Mouse (Mus musculus): ENCODE results near the gene Mrps21.
"Not testable (repeated sequence)": the region's sequence is repeated elsewhere in the genome, so short reads cannot be mapped to it uniquely, and the experiment has no call there.

The Mrps21 gene

DNA sequence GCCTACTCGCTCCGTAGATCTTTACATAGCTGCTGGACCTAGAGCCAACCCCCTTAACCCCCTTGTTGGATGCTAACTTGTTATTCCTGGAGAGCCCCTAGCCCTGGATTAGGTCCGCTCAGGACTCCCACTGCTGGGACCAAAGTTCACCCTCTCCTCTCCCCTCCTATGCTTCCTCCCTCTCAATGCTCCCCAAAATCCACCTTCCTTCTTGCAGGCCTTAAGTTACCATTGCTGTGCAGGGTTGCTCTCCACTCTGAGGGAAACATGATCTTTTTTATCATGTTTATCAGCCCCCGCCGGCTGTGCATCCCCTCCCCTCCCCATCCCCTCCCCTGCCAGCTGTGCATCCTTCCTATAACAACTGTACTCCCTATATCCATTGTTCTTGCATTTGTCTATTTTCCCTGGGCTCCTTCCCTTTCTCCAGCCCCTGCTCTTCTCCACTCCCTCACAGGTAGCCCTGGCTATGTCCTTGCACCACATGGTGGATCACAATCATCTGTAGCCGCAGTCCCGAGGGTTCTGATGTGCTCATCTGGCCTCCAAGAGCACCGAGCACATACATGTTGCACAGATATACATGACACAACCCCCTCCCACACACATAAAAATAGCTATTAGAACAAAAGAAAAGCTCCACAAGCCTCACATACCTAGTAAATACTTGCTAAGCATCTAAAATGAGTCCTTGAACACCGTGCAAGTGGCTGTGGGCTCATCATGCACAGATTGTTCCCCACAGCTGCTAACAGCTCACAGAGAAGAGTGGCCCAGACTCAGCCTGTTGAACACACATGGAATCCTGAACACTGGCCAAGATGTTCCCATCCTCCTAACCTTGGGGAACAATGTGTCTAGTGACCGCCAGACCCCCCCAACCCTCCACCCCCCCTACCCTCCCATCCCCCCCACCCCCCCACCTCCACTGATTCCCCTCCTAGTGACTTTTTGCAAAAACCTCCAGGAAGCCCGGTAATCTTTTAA lies 21.0 kb upstream of the Mrps21 start:
- DNase-seq (ENCODE audit: low spot score in 2 of 2): no peak

DNA sequence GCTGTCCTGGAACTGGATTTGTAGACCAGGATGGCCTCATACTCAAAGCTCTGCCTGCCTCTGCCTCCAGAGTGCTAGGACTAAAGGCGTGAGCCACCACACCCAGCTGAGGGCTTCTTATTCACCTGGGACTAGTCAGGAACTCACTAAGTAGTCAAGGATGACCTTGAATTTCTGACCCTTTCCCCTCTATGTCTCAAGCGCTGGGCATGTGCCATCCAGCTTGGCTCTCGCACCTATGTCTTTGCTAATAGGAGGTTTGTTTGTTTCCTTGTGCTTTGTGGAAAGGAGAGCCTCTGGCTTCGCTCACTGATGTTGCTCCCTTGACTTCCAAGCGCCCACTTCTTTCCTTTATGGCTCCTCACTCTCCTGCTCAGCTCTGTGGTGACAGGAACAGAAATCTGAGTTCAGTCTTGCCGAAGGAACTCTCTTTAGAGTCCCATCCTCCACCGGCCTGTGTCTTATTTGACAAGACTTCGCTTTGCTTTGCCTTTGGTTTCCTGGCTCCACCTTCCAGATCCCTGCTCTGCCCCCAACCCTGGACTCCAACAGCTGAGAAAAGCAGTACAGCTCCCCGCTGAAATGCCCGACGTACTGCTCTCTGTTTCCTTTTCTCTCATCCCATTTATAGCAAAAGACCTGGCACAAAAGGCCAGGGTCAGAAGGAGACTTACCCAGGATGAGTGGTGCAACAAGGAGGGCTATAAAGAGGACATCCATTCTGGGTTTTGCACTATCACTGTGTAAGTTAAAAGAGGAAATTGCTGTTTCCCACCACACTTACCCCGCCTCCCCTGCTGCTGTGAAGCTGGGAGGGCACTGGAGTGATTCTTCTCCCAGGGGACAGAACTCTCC lies 20.1 kb upstream of the Mrps21 start, which contains the start of gene BC028528:
BC028528 (minus strand) TSS at position 795 of the 855 bp plus-strand sequence.
- no peak for DNase-seq (ENCODE audit: low spot score in 2 of 2)

DNA sequence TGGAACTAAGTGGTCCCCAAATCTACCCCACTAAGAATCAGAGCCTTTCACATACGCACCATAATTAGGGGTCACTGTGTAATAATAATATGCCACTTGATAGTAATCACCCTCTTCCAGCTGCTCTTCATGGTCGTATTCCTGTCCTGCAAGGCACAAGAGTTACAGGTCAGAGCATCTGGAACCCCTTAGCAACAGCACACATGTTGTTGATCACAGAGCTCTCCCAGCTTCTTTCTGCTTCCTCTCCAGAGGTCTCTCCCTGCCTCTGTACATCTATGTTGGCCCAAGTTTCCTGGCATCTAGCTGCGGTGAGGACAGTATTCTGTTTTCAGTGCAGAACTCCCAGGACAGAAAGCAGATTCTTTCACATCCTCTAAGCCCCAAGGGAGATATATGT lies 18.3 kb upstream of the Mrps21 start:
- DNase-seq (ENCODE audit: low spot score in 2 of 2): no peak

DNA sequence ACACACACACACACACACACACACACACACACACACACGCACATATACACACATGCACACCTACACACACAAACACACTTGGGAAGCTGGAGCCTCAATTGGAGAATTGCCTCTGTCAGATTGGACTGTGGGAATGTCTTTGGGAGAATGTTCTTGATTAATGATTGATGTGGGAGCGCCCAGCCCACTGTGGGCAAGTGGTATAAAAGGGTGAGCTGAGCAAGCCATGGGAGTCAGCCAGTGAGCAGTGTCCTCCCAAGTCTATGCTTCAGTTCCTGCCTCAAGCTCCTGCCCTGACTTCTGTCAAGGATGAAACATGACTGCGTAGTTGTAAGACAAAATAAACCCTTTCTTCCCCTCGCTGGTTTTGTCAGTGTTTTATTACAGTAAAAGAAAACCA lies 16.3 kb upstream of the Mrps21 start:
- no peak for DNase-seq (ENCODE audit: low spot score in 2 of 2)

DNA sequence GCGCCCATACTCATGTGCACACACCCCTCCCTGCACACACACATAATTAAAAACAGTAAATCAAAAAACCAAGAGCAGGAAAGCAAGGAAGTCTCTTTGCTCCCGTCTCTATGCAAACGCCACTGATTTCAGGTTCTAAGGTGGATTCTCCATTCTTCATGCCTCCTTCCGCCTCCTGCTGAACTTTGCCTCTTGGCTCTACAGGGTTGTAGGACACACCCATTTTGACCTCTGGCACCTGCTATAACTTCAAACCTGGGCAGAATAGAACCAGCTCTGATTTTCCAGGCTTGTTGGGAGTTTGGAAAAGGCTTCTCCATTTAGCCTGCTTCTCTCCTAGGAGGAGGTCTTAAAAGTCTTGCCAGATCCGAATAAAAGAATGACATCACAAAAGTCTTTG lies 13.1 kb upstream of the Mrps21 start:
- no peak for DNase-seq (ENCODE audit: low spot score in 2 of 2)

DNA sequence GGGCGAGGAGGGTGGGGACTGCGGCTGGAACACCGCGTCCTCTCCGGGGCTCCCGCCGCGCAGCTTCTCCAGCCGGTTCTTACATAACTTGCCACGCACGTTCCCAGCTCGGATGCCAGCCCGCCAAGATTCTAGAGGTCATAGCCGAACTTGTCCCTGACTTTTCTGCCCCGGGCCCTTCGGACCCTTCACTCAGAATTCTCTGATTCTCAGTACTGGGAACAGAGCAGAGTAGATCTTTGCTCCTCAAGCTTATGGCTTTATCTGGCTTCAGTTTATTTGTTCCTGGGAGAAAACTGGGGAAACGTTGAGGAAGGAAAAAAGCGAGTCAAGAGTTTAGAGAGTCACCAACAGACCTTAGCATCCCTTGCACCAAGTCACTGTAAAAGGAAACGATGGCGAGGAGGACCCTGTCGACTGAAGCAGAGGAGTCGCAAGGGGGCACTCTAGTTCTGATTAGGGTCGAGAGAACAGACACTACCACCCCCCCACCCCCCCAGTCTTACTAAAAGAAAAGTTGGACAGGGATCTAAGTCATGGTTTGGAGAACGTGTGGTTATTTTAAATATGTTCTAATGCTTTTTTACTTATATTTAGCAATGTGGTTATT lies 11.6 kb upstream of the Mrps21 start:
- DNase-seq (ENCODE audit: low spot score in 2 of 2): peak; percentile 68

DNA sequence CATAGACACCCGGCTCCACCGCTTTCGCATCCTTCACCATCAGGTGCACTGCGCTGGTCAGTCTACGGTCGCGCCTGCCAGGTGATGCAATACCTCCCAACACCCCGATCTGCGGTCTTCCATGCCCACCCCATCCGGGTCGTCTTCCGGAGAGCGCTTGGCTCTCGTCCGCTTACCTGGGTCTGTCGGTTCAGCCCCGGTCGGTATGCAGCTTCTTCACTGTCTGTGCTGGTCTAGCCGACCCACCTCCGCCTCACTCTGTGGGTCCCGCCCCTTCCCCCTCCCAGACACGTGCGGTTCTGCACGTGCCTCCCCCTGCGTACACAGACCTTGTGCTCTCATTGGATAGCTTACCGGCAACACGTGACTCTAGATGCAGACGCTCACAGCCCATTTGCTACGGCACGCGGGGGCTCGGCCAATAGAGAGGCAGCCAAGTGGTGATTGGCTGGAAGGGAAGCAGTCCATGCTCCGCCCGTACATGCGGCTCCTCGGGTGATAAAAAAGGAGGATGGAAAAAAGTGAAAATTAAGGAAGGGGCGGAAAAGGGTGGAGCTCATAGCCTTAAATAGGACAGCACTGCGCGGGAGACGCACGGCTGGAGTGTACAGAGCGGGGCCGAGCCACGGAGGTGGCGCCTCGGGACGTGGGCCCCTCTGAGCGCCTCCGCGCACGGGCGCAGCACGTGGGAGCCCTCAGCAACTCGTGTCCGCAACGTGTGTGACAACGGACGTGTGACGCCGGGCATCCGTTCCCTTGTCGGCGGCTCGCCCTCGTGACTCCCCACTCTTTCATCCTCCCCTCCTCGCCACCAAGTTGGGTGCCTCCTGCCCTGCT lies 10.9 kb upstream of the Mrps21 start, which contains the start of gene Ciart:
Ciart (minus strand) TSS at position 273 of the 837 bp plus-strand sequence.
- peak; percentile 97 to 99 for DNase-seq (ENCODE audit: low spot score in 2 of 2)

DNA sequence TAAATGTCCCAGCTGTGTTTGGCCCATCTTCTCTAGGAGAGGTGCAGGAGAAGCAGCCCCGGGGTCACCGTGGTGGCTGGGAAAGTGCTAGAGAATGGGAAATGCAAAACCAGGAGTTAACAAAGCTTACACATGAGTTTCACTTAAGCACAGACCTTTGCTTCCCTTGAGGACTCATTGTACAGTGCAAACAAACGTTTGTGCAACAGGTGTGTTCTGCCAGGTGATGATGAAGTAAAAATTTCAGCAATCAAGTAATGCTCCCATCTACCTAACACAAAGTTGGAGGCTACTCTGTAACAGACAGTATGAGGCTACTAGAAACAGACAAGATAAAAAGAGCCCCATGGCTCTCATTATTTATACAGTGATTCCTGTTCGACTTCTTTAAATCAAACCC lies 7.7 kb upstream of the Mrps21 start:
- no peak for DNase-seq (ENCODE audit: low spot score in 2 of 2)

DNA sequence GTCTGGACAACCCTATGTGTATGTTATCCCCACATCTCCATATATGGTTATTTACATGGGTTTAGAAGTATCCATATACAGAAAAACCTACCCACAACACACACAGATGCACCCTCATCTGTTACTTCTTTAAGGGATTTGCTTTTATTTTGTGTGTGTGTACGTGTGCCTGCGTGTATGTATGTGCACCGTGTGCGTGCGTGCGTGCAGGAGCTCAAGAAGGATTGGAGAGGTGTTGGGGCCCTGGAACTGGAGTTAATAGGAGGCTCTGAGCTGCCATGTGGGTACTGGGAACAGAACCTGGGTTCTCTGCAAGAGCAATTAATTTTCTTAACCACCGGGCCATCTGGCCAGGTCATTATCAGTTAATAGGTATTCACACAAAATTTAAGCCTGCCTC lies 729 bp upstream of the Mrps21 start:
- no peak for DNase-seq (ENCODE audit: low spot score in 2 of 2)

DNA sequence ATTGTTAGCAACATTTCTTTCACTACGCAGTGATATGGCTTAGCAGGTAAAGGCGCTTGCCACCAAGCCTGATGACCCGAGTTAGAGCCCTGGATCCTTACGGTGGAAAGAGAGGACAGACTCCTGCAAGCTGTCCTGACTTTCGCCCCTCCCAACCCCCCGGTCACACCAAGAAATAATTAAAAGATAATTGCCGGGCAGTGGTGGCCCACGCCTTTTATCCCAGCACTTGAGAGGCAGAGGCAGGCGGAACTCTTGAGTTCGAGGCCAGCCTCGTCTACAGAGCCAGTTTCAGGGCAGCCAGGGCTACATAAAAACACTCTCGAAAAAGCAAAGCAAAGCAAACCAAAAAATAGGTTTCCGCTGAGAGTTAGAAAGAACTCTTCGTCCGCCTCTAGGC lies 343 bp downstream of the Mrps21 start:
- no peak for DNase-seq (ENCODE audit: low spot score in 2 of 2)

DNA sequence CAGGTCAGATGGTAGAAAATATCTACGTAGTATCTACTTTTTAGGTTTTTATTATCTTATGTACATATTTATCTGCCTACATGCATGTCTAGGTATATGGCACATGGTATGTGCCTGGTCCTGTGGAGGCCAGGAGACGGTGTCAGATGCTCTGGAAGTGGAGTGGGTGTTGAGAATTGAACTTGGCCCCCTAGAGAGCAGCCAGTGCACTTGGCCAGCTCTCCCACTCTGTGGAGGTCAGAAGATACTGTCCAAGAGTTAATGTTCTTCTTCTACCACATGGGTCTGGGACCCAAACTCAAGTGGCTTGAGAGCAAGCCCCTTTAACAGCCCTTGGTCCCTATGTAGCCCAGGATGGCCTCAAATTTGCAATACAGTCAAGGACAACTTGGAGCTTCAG lies 3.9 kb downstream of the Mrps21 start:
- no peak for DNase-seq (ENCODE audit: low spot score in 2 of 2)

DNA sequence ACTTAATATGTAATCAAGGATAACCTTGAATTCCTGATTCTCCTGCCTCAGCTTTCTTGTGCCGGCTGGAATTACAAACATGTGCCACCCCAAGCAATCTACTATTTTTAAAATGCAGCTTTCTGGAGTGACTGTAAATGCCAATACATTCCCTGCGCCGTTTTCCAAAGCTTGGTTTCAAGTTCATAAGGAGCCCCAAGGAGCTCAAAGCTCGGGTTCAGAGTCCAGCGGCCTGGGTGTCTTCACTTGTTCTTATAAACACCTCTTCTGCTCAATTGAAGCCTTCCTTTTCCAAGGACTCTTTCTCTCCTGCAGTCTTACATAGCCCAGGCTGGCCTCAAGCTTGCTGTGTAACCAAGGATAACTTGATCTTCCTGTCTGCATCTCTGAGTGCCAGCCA lies 5.2 kb downstream of the Mrps21 start:
- DNase-seq (ENCODE audit: low spot score in 2 of 2): no peak

DNA sequence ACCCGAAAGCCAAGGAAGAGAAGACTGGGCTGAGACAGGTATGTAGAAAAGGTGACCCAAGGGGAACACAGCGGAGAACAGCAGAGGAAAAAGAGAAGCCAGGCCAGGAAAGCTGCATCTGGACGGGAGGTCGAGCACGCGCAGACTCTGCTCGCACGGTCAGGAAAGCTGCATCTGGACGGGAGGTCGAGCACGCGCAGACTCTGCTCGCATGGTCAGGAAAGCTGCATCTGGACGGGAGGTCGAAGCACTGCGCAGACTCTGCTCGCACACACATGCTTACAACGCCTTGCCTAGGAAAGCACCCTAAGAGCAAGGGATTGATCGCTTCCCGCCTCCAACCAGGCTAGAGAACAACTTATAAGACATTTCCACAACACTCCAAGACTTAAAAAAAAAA lies 5.7 kb downstream of the Mrps21 start:
- DNase-seq (ENCODE audit: low spot score in 2 of 2): no peak

DNA sequence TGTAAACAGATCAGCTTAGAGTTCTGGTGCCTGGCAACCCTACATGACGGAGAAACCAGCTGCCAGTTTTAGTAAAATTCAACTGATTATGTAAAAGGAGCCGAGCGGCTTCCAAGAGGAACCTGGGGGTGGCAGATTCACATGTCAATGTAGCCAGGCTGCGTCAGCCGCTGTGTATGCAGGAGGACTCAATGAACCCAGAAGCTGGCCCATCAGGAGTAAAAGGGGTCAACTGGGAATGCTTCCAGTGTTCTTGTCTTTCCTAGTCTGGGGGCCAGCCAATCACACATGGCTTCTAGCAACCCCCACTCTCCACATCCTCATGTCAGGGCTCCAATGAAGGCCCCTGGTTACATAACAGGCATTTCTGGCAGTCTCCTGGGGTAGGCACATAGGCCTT lies 6.3 kb downstream of the Mrps21 start:
- peak; percentile 74 to 86 for DNase-seq (ENCODE audit: low spot score in 2 of 2)

DNA sequence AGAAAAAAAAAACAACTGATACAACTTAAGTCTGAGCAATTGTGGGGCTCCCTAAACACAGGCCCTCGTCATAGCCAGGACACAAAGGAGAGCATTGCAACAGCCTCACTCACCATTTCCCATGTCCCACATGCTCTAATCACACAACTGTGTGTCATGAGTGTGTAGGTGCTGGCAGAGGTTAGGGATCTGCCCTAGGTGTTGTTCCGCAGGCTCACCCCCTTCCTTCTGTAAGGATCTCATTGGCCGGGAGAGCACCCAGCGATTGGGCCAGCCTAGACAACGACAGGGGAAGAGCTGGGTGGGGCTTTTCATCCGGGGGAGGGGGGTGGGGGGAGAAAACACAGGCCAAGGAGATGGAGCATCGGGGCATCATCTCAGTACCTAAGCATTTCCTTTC lies 7.7 kb downstream of the Mrps21 start:
- DNase-seq (ENCODE audit: low spot score in 2 of 2): no peak

DNA sequence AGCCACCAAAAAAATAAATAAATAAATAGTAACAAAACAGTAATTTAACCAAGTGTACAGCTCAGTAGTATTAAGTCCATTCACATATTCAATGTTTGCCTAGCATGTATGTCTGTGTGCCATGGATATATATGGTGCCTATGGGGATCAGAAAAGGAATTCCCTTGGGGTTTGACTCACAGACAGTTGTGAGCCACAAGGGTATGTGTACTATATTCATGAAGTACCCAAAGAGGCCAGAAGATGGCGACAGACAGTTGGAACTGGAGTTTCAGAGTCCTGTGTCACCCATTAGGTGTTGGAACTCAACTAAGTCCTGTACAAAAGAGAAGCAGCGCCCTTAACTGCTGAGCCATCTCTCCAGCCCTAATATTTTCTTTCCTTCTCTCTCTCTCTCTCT lies 9.5 kb downstream of the Mrps21 start:
- DNase-seq (ENCODE audit: low spot score in 2 of 2): no peak

DNA sequence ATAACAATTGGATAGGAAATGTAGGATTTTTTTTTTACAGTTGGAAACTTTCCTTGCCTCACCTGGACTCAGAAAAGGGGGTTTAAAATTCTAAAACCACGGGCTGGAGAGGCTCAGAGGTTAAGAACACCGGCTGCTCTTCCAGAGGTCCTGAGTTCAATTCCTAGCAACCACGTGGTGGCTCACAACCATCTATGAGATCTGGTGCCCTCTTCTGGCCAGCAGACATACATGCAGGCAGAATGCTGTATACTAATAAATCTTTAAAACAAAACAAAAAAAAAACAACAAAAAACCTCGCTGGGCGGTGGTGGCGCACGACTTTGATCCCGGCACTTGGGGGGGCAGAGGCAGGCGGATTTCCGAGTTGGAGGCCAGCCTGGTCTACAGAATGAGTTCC lies 10.1 kb downstream of the Mrps21 start:
- no peak for DNase-seq (ENCODE audit: low spot score in 2 of 2)

DNA sequence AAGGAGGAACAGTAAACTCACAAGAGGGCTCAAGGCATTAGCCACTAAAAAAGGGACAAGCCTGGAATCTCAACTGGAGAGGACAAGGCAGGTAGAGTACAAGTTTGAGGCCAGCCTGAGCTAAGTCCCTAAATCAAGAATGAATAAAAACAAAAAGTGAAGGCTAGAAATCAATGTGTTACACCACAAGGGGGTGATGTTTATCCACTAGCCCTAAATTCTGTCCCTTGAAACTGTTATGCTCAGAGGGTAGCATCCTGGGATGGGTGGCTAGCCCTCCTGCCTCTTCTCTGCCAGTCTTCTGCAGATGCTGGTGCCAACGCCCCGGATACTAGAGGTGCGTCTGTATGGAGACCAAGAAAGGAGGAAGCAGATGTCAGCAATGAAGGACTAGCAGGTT lies 11.0 kb downstream of the Mrps21 start:
- no peak for DNase-seq (ENCODE audit: low spot score in 2 of 2)

DNA sequence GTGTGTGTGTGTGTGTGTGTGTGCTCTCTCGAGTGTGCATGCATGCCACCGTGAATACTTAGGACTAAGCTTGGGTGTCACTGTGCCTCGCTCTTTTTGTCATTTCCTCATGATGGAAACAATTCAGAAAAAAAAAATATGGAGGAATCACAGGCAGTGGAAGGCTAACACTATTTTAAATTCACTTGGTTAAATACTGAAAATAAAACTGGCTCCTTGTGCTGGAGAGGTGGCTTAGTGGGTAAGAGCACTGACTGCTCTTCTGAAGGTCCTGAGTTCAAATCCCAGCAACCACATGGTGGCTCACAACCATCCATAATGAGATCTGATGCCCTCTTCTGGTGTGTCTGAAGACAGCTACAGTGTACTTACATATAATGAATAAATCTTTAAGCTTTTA lies 13.0 kb downstream of the Mrps21 start:
- DNase-seq (ENCODE audit: low spot score in 2 of 2): not testable (repeated sequence)

DNA sequence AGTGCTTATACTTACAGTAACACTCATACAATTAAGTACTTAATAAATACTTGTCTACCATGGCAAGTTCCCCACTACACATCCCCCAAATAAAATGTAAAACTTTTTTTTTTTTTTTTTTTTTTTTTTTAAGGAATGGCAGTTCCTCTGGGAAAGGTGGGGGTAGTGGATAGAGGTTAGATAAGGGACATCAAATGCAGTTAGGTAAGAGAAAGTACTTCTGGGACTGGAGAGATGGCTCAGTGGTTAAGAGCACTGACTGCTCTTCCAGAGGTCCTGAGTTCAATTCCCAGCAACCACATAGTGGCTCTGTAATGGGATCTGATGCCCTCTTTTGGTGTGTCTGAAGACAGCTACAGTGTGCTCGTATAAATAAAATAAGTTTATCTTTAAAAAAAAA lies 14.3 kb downstream of the Mrps21 start:
- DNase-seq (ENCODE audit: low spot score in 2 of 2): not testable (repeated sequence)

DNA sequence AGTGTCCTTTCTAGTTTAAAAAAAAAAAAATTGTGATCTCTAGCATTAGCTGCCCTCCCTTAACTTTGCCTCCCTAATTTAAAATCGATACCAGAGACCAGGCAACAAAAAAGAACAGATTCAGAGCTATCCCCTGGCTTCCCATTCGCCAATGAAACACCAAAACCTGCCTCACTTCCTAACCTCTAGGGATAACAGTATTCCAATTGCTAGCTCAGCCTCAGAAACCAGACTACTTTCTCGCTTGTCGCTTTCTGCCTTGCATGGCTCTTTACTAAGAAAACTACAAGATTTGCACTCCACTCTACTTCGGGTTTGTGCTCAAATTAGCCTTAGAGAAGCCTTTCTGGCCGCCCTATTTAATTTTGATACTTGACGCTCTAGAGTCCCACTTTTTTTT lies 15.2 kb downstream of the Mrps21 start:
- DNase-seq (ENCODE audit: low spot score in 2 of 2): no peak

Measured in right cerebral cortex, postnatal 36 days (tissue).